Comparison of ENCODE assay signal across 12 mouse cellular contexts in the genomic region with DNA sequence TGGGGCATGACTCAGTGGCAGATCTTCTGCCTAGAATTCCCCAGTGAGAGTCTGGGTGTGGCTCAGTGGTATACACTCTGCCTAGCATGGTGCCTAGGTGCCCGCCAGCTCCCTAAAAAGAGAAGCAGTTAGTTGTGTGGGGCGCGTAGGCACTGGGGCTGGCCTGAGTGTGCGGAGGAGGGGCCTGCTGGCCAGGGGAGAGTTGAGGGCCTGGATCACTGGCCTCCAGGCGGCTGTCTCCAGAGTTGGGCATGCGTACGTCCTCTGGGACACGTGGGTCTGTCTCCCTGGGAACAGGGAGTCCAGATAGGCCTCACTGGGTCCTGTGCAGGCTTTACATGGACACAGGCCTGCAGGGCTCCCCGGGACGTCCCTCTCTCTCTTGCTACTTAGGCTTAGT. TPM values are rescaled to one million over a fixed set of nuclear protein-coding genes. Genes with fewer than 3 reads are reported as not detected.
DNase-seq lines count a peak whose midpoint lies in the region; ATAC-seq and TF ChIP-seq lines count a peak whose summit lies in the region.
"Had no signal": no experiment of that assay in that cellular context is flagged by ENCODE, and none has a peak within 500 bp of the region (broad histone marks: within the 10 kb centered on the region; RNA-seq: fewer than 3 reads in every experiment).

No protein-coding gene starts in this region.

- no peaks in the 10 kb centered on the region for H3K27me3 ChIP-seq in neural tube, embryonic 13.5 days
- H3K27me3 ChIP-seq in testis, adult 2 months (ENCODE audit: control insufficient read depth, insufficient read depth, low read length): no peaks in the 10 kb centered on the region

- H3K4me3 ChIP-seq in neural tube, embryonic 13.5 days: no peak overlapping the region
- no peak overlapping the region for H3K4me3 ChIP-seq in testis, adult 2 months (ENCODE audit: control insufficient read depth, low read depth, low read length)

- no peak for TF ChIP-seq CTCF in testis, adult 2 months (IDR thresholded peaks at IDR 0.05; ENCODE audit: control insufficient read depth, insufficient read depth, insufficient replicate concordance, low read depth, low read length)

- peak; percentile 12; the same call in 1 of the 2 replicates for TF ChIP-seq POLR2A in testis, adult 2 months (IDR thresholded peaks at IDR 0.05; ENCODE audit: control insufficient read depth, low read depth, low read length)

- H3K4me2 ChIP-seq in neural tube, embryonic 13.5 days: no peak overlapping the region

- ATAC-seq in neural tube, embryonic 13.5 days (ENCODE audit: low read depth): no peak

- peaks cover 39% of the 10 kb centered on the region for H3K4me1 ChIP-seq in neural tube, embryonic 13.5 days (replicated peaks)
- 0 out of 2 replicates have a peak, but pooled peaks cover 2% of the 10 kb centered on the region for H3K4me1 ChIP-seq in testis, adult 2 months (ENCODE audit: control insufficient read depth, insufficient read depth, low read length)

- peak overlapping the region; percentile 29; the same call in 1 of the 2 replicates for H3K27ac ChIP-seq in neural tube, embryonic 13.5 days (replicated peaks)
- peak overlapping the region; percentile 55; the same call in 1 of the 2 replicates for H3K27ac ChIP-seq in testis, adult 2 months (ENCODE audit: control insufficient read depth, insufficient read depth, low read depth, low read length)

- H3K9me3 ChIP-seq in neural tube, embryonic 13.5 days: no peaks in the 10 kb centered on the region

- H3K36me3 ChIP-seq in neural tube, embryonic 13.5 days: peaks cover 49% of the 10 kb centered on the region
- H3K36me3 ChIP-seq in testis, adult 2 months (ENCODE audit: control insufficient read depth, insufficient read depth, low read length): no peaks in the 10 kb centered on the region; the same call in 1 of the 2 replicates

- peak; percentile 33 to 52 for DNase-seq in adrenal gland, adult (ENCODE audit: inconsistent age in 2 of 2, low spot score in 1 of 2)
- DNase-seq in adrenal gland, adult 8-10 months: no peak
- DNase-seq in neural tube, embryonic 10.5 days (ENCODE audit: extremely low spot score, low spot score): no peak
- peak; percentile 36 for DNase-seq in kidney, adult 9 months
- no peak for DNase-seq in layer of hippocampus, adult 8-10 months (ENCODE audit: low spot score in 2 of 2)
- DNase-seq in gastrocnemius, postnatal 10 days: no peak
- DNase-seq: cerebellum, adult 11 months had no signal

- WGBS in neural tube, embryonic 13.5 days: 90% methylated on average over 10 of the region's 10 CpGs

- no peak overlapping the region for H3K9ac ChIP-seq in neural tube, embryonic 13.5 days

RNA-seq across cellular contexts. Expression of a gene that starts 20.3 kb away (rescaled TPM):
- total RNA-seq in adrenal gland, adult 8-10 months (2022): 10 to 100 TPM; 13.0 to 17.6 (median 16.9) TPM
- 25.6 and 26.5 TPM in 2 replicates for polyA plus RNA-seq in neural tube, embryonic 13.5 days (2015; fragmentation: Nextera tagmentation; extraction: Ambion mirVana)
- polyA plus RNA-seq in testis, adult 2 months (2012; rRNA removed): 29.1 and 34.8 TPM in 2 replicates
- total RNA-seq in layer of hippocampus, adult 8-10 months (2022): 10 to 100 TPM in 2 of 4 experiments, 1 to 10 TPM in 2; 8.3 to 11.1 (median 9.8) TPM
- total RNA-seq in gastrocnemius, postnatal 10 days (2021): 1 to 10 TPM; 7.7 to 9.2 TPM

RNA-seq across cellular contexts. Expression of a gene that starts 23.4 kb away (rescaled TPM):
- 1 to 10 TPM; 2.8 to 6.9 (median 5.4) TPM for total RNA-seq in adrenal gland, adult 8-10 months (2022)
- polyA plus RNA-seq in neural tube, embryonic 13.5 days (2015; fragmentation: Nextera tagmentation; extraction: Ambion mirVana): 0.14 and 0.20 TPM in 2 replicates
- polyA plus RNA-seq in testis, adult 2 months (2012; rRNA removed): 0.84 and 0.88 TPM in 2 replicates
- total RNA-seq in layer of hippocampus, adult 8-10 months (2022): not detected
- total RNA-seq in gastrocnemius, postnatal 10 days (2021): under 1 TPM in 1 of 2 experiments, not detected in 1; 0.14 TPM

RNA-seq across cellular contexts. Expression of a gene that starts 35.0 kb away (rescaled TPM):
- not detected for total RNA-seq in adrenal gland, adult 8-10 months (2022)
- 0.14 TPM in 1 of 2 replicates, not detected in the other for polyA plus RNA-seq in neural tube, embryonic 13.5 days (2015; fragmentation: Nextera tagmentation; extraction: Ambion mirVana)
- polyA plus RNA-seq in testis, adult 2 months (2012; rRNA removed): 0.79 and 1.0 TPM in 2 replicates
- total RNA-seq in layer of hippocampus, adult 8-10 months (2022): not detected
- not detected for total RNA-seq in gastrocnemius, postnatal 10 days (2021)
- polyA plus RNA-seq: gonadal fat pad, adult 2 months; neural tube, embryonic 11.5 days had no signal

RNA-seq across cellular contexts. Expression of a gene that starts 39.4 kb away (rescaled TPM):
- under 1 TPM in 1 of 4 experiments, not detected in 3; 0.41 TPM for total RNA-seq in adrenal gland, adult 8-10 months (2022)
- 0.63 TPM in 1 of 2 replicates, not detected in the other for polyA plus RNA-seq in neural tube, embryonic 13.5 days (2015; fragmentation: Nextera tagmentation; extraction: Ambion mirVana)
- polyA plus RNA-seq in testis, adult 2 months (2012; rRNA removed): 88.3 and 108 TPM in 2 replicates
- under 1 TPM in 2 of 4 experiments, not detected in 2; 0.43 to 0.63 TPM for total RNA-seq in layer of hippocampus, adult 8-10 months (2022)
- not detected for total RNA-seq in gastrocnemius, postnatal 10 days (2021)
- polyA plus RNA-seq: liver, embryonic 16.5 days had no signal

RNA-seq across cellular contexts. Expression of a gene that starts 40.5 kb away (rescaled TPM):
- 10 to 100 TPM in 1 of 4 experiments, 1 to 10 TPM in 3; 4.5 to 15.0 (median 7.8) TPM for total RNA-seq in adrenal gland, adult 8-10 months (2022)
- polyA plus RNA-seq in neural tube, embryonic 13.5 days (2015; fragmentation: Nextera tagmentation; extraction: Ambion mirVana): 0.79 and 1.9 TPM in 2 replicates
- 0.62 and 0.63 TPM in 2 replicates for polyA plus RNA-seq in testis, adult 2 months (2012; rRNA removed)
- total RNA-seq in layer of hippocampus, adult 8-10 months (2022): 1 to 10 TPM in 2 of 4 experiments, under 1 TPM in 2; 0.76 to 1.7 (median 0.99) TPM
- total RNA-seq in gastrocnemius, postnatal 10 days (2021): 1 to 10 TPM in 1 of 2 experiments, under 1 TPM in 1; 0.78 to 1.1 TPM

Comparison
In these comparisons a context has a peak if more than half of its experiments do, and no peak if none do; other contexts are left out.
1. DNase-seq: peak in adrenal gland, adult (2 of 2) and kidney, adult 9 months (single experiment); none in adrenal gland, adult 8-10 months (single experiment), neural tube, embryonic 10.5 days (single experiment), layer of hippocampus, adult 8-10 months (0 of 2) and gastrocnemius, postnatal 10 days (single experiment).